Comparison of ENCODE assay signal across 36 mouse cellular contexts in genomic region chr14:52059982-52060381, GRCm38 (mm10). TPM values are rescaled to one million over a fixed set of nuclear protein-coding genes. Genes with fewer than 3 reads are reported as not detected.
DNase-seq lines count a peak whose midpoint lies in the region; TF ChIP-seq lines count a peak whose summit lies in the region.
"Had no signal": no experiment of that assay in that cellular context is flagged by ENCODE, and none has a peak within 500 bp of the region (broad histone marks: within the 10 kb centered on the region; RNA-seq: fewer than 3 reads in every experiment).

No protein-coding gene starts in this region.

- H3K27me3 ChIP-seq in kidney, adult 2 months (replicated peaks; ENCODE audit: control insufficient read depth, insufficient read depth, low read length) = no peaks in the 10 kb centered on the region
- H3K27me3 ChIP-seq: midbrain, embryonic 12.5 days; neural tube, embryonic 12.5 days had no signal

- TF ChIP-seq CTCF in kidney, adult 2 months (conservative IDR thresholded peaks at IDR 0.05; ENCODE audit: insufficient read depth, insufficient read length, low read depth, low read length) = no peak

- H3K27ac ChIP-seq in kidney, adult 2 months (ENCODE audit: insufficient read depth, low read depth, low read length) = no peak overlapping the region
- H3K27ac ChIP-seq: gastrocnemius, adult 2 months; hindbrain, embryonic 10.5 days; liver, embryonic 12.5 days; midbrain, embryonic 12.5 days; neural tube, embryonic 12.5 days had no signal

- intact Hi-C loops in gastrocnemius, postnatal 14 days (cut with DNase I; ENCODE audit: low total_unique reads) = no loop called here

- TF ChIP-seq POLR2A in kidney, adult 2 months (IDR thresholded peaks at IDR 0.05; ENCODE audit: low read depth, low read length) = no peak

- H3K4me3 ChIP-seq in kidney, adult 2 months (ENCODE audit: insufficient read depth, low read depth, low read length) = no peak overlapping the region
- H3K4me3 ChIP-seq: erythroblast, embryonic 14.5 days; gastrocnemius, adult 2 months; hindbrain, embryonic 10.5 days; liver, embryonic 12.5 days; megakaryocyte, embryonic 14.5 days; midbrain, embryonic 12.5 days; myocyte; neural tube, embryonic 12.5 days had no signal

- no peaks in the 10 kb centered on the region for H3K36me3 ChIP-seq in kidney, adult 2 months (ENCODE audit: control insufficient read depth, insufficient read depth, low read length)
- H3K36me3 ChIP-seq: hindbrain, embryonic 10.5 days; liver, embryonic 12.5 days; midbrain, embryonic 12.5 days; neural tube, embryonic 12.5 days had no signal

- DNase-seq in kidney, adult 2 months = peak; percentile 27
- no peak for DNase-seq in kidney, postnatal 25 days
- peak; percentile 27 for DNase-seq in adipocyte (ENCODE audit: low spot score)
- DNase-seq in cerebellum, adult 8-10 months = peak; percentile 70
- peak; percentile 33 to 53 for DNase-seq in cerebellum, postnatal 36 days
- no peak for DNase-seq in urinary bladder, postnatal 25 days (ENCODE audit: low spot score)
- DNase-seq in gastrocnemius, postnatal 14 days = no peak
- DNase-seq: adrenal gland, postnatal 10 days; gastrocnemius, adult 2 months; heart, postnatal 14 days; kidney, adult 11 months; layer of hippocampus, postnatal 36 days; liver, postnatal 0 days; lung, postnatal 4 days had no signal

- H3K4me1 ChIP-seq in kidney, adult 2 months (ENCODE audit: control insufficient read depth, insufficient read depth, low read length) = no peaks in the 10 kb centered on the region
- H3K4me1 ChIP-seq: hindbrain, embryonic 10.5 days; liver, embryonic 12.5 days; megakaryocyte, embryonic 14.5 days; midbrain, embryonic 12.5 days; neural tube, embryonic 12.5 days had no signal

- WGBS in kidney, adult 2 months = 52% methylated on average over 4 of the region's 4 CpGs

RNA-seq across cellular contexts. Expression of gene Olfr221, which starts 17.7 kb away (rescaled TPM):
- polyA plus RNA-seq in kidney, adult 2 months (2012; rRNA removed) = not detected in 2 replicates
- not detected for total RNA-seq in gastrocnemius, postnatal 14 days (2021)
- total RNA-seq: adrenal gland, postnatal 10 days; gastrocnemius, adult 2 months; gastrocnemius, postnatal 4 days; heart, adult 8-10 months; heart, postnatal 14 days; layer of hippocampus, postnatal 36 days; left cerebral cortex, postnatal 4 days; midbrain, postnatal 0 days had no signal
- polyA plus RNA-seq: CD4-positive, CD25-positive, alpha-beta regulatory T cell, adult 4 months; cortical plate, adult 2 months; embryonic facial prominence, embryonic 14.5 days; erythroblast, embryonic 14.5 days; forebrain, embryonic 11.5 days; forebrain, embryonic 16.5 days; heart, embryonic 14.5 days; hindbrain, embryonic 10.5 days; kidney, embryonic 16.5 days; large intestine, adult 2 months; limb, embryonic 14.5 days; liver, embryonic 12.5 days; liver, postnatal 0 days; lung, embryonic 16.5 days; midbrain, embryonic 12.5 days; midbrain, postnatal 0 days; myocyte; neural tube, embryonic 12.5 days; urinary bladder, adult 2 months had no signal

RNA-seq across cellular contexts. Expression of gene Zfp219, which starts 39.4 kb away (rescaled TPM):
- polyA plus RNA-seq in kidney, adult 2 months (2012; rRNA removed) = 43.2 and 61.8 TPM in 2 replicates
- total RNA-seq in gastrocnemius, postnatal 14 days (2021) = 10 to 100 TPM; 13.3 to 13.4 TPM

RNA-seq across cellular contexts. Expression of gene Hnrnpc, which starts 43.8 kb away (rescaled TPM):
- 62.9 and 90.0 TPM in 2 replicates for polyA plus RNA-seq in kidney, adult 2 months (2012; rRNA removed)
- 10 to 100 TPM; 76.7 to 88.8 TPM for total RNA-seq in gastrocnemius, postnatal 14 days (2021)

RNA-seq across cellular contexts. Expression of gene Tmem253, which starts 44.5 kb away (rescaled TPM):
- 2.4 and 2.5 TPM in 2 replicates for polyA plus RNA-seq in kidney, adult 2 months (2012; rRNA removed)
- total RNA-seq in gastrocnemius, postnatal 14 days (2021) = under 1 TPM; 0.55 to 0.62 TPM
- total RNA-seq: midbrain, postnatal 0 days had no signal
- polyA plus RNA-seq: erythroblast, embryonic 14.5 days had no signal

RNA-seq across cellular contexts. Expression of gene Rpgrip1, which starts 50.5 kb away (rescaled TPM):
- 2.5 and 2.9 TPM in 2 replicates for polyA plus RNA-seq in kidney, adult 2 months (2012; rRNA removed)
- total RNA-seq in gastrocnemius, postnatal 14 days (2021) = under 1 TPM in 1 of 2 experiments, not detected in 1; 0.25 TPM
- total RNA-seq: gastrocnemius, adult 2 months had no signal
- polyA plus RNA-seq: erythroblast, embryonic 14.5 days had no signal

Comparison
In these comparisons a context has a peak if more than half of its experiments do, and no peak if none do; other contexts are left out.
1. DNase-seq: peak in kidney, adult 2 months (single experiment), adipocyte (single experiment), cerebellum, adult 8-10 months (single experiment) and cerebellum, postnatal 36 days (2 of 2); none in kidney, postnatal 25 days (0 of 2), urinary bladder, postnatal 25 days (single experiment) and gastrocnemius, postnatal 14 days (single experiment).